Mouse (Mus musculus) cerebellum, postnatal 25 days (tissue): ENCODE measurements around the gene Gchfr.

Experiments used
- DNase-seq, 2 experiments: peaks; one replicate each; pipeline ENCODE4 v3.0.0; 2021; ENCODE audit warnings: mixed read lengths in 2 of 2

Gchfr gene

DNA sequence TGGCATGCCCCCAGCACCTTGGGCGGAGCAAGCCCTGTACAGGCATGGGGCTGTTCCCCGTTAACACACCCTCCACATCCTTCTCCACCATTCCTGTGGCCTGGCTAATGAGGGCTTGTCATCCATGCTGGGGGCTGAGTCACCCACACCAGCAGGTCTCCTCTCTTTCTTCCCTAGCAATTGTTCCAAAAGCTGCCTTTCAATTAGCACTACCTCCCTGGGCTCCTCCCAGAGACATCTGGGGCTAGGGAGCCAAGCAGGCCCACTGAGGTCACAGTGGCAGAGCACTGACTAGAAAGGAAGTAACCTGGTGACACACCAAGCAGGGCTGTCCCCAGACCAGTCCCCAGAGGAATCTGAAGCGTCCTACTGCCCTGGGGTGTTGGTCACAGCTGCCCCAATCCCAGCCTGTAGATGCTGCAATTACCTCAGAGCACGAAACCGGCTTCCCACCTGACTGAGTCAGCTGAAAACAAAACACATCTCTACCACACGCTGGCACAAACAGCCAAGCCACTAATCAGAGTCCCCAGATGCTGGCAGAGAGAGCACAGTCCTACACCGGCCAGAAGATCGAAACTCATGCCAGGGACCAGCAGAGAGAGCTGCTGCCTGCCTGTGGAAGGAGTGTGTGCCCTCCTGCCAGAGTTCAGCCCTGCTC lies 6.5 kb downstream of the Gchfr start, which contains the start of gene Gm14137:
Gene Gm14137 (plus strand): TSS at position 519 of the 661 bp plus-strand sequence.
- no peak for DNase-seq

DNA sequence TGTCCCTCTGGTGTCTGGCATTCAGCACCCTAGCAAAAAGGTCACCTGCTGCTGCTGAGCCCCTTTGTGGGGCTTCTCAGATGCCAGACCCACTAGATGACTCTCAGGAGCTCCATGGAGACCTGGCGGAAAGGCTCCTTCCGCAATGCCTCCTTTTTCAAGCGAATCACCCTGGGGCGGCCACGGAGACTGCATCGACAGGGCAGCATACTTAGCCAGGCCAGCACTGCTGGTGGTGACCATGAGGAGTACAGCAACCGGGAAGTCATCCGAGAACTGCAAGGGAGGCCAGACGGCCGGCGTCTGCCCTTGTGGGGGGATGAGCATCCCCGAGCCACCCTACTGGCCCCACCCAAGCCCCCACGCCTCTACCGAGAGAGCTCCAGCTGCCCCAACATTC lies 7.3 kb downstream of the Gchfr start:
- DNase-seq, result no peak

DNA sequence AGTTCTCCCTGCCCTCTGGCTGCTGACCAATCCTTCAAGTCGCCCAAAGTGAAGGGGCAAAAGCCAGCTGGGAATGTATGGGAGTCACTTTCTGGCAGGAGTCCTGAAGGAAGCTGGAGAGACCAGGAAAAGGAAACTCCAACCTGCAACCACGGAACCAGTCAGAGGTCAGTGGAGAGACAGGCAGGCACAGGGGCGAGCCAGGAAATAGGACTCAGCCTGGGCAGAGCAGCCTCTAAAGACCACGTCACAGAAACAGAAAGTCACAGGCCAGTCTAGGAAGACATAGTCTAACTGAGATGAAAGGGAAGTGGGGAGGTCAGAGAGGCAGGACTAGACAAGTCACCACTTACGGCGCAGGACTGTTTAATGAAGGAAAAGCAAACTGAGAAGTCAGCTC lies 8.0 kb downstream of the Gchfr start:
- DNase-seq, result no peak

DNA sequence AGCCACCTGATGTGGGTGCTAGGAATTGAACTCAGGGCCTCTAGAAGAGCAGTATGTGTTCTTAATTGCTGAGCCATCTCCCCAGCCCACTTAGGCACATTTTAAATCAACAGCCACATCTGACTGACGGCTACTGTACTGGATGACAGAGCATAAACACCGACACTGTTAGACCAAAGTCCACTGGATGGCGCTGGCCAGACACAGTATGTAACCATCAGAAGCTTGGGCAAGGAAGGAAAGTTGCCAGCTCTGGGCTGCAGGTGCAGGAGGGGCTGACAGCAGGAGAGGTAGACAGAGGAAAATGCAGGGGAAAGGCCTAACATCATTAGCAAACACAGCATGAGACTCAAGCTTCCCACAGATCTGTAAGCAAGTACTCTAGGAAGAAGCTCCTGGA lies 9.2 kb downstream of the Gchfr start:
- no peak for DNase-seq

DNA sequence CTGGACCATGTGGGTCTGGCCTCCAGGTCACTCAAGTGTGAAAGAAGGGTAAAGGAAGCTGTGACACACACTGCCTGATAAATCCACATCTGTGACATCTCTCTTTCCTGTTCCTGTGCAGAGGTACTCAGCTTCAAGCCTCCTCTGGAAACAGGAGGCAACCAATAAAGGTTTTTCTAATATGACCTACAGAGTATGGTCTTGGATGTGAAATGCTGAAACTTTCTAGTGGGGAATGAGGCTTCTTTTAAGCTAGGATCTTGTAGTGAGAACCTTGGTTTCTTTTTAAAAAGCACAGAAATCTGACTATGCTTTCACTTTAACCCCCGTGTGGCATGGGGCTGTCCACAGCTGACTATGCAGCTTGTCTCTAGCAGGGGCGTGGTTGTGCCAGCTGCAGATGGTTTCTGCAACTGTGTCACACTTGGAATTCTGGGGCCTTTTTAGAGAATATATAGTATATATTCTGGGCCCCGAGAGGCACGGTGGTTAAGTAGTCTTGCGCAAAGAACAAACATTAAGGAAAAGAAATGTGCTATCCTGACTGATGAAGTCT lies 9.9 kb downstream of the Gchfr start:
- no peak for DNase-seq

DNA sequence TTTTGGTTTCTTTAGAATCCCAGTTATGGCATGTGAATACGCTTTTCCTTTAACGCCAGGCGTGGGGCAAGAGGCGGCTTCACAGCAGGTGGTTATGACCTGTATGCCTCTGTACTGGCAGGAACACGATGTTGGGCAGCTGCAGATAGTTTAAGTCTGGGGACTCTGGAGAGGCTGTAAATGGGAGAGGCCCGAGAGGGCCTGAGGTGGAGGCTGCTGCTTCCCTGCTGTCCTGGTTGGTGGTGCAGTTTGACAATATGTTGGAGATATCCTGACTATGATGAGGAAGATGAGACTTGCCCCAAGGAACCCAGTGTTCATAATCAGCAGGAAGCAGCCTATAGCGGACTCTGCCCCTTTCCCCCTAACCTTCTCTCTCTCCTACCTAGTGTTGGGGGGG lies 15.3 kb downstream of the Gchfr start:
- DNase-seq, result no peak

DNA sequence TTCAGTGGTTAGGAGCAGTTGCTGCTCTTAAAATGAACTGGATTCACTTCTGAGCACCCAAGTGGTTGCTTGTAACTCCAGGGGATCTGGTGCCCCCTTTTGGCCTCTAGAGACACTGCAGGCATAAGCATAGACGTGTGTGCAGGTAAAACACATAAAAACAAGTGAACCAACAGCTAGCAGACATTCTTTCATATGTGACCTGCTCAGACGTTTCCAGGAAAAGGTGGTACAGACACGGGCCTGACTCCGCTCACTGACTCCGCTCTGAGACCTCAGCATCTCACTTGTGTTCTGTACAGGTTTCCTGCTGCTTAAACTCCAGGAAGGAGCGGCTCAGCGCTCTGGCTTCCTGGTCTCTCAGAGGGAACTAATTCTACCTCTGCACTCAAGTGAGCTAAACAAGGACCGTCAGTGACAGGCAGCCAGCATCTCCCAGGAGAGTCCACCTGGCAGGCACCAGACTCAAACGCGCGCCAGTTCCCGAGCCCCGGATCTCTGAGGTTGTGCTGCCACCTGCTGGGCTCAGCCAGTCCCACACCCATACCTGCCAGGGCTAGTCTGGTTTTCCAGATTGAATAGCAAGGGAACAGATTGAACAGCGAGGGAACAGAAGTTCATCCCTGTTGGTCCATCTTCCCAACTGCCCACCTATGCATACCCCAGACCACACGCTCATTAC lies 21.6 kb downstream of the Gchfr start:
- DNase-seq, result peak; percentile 94 to 95

DNA sequence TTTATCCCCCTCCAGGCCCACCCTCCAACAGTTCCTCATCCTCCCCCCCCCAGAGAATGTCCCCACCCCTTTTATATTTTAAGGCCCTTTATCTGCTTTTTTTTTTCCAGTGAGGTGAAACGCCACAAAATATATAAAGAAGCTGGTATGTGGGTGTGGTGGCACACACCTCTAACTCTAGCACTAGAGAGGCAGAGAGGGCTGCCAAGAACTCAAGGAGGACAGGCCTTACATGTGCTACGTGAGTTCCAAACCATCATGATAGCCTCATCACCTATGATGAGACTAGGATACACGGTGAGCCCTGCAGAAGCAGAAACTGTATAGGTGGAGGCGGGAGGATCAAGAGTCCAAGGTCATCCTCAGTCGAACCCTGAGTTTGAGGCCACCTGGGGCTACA lies 23.4 kb downstream of the Gchfr start:
- no peak for DNase-seq

DNA sequence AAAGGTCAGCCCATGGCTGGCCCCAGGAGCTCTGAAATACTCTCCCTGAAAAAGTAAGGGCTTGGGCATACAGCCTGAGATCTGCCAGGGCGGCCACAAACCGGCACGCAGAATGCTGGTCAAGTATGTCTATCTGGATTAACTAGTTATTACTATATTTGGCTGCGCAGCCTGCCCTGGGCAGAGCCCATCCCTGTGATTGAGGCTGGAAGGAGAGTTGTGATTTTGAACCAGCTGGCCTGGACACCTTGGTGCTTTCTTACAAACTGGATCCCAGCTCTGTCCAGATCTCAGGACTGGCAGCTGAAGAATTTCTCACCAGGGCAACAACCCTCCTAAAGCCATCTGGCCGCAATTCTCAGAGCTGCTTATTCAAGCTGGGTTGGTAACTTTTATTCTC lies 26.6 kb downstream of the Gchfr start:
- DNase-seq, result peak; percentile 19 to 28

DNA sequence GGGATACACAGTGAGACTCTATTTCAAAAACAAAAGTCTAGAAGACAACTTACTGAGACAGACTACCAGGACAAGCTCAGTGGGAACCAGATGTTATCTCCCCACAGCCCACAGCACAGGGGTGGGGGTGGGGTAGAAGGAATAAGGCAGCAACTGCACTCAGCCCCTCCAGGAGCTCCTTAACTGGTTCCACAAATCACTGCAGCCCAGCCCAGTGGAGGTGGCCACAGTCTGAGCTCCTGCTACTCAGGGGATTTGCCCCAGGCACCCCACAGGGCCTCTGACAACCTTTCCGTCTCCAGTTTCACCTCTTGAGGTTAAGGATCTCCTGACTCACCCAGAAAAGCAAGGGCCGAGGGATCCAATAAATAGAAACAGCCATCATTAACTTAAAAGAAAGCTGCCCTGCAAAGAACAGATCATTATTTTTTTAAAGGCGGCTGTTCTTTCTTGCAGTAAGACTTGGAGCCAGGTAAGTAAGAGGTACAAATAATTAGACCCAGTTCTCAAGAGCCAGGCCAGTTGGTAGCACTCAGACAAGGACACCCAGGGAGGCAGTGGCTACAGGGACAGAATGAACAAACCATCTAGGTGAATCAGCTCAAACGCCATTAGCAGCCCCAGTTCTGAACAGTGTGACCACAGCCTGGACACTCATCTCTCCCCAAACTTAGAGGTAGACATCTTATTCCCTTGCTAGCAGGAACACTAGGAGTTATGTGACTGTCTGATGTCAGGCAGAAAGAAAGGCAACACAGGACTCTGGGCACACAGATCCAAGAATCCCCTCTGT lies 28.9 kb downstream of the Gchfr start:
- no peak for DNase-seq

DNA sequence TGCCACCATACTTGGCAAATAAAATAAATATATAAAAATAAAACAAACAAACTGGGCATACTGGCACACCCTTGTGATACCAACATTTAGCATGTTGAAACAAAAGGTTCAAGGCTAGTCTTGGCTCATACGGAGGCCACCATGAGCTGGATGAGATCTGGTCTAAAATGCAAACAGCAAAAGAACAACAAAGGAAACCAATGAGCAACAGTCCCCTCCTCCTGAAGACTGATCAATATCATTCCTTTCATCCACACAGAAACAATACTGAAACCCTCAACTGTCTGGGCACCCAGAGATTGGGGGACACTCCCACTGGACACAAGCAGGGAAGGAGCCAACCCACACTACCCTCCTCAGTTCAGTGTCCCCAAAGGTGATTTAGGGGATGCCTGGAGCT lies 29.9 kb downstream of the Gchfr start:
- no peak for DNase-seq

DNA sequence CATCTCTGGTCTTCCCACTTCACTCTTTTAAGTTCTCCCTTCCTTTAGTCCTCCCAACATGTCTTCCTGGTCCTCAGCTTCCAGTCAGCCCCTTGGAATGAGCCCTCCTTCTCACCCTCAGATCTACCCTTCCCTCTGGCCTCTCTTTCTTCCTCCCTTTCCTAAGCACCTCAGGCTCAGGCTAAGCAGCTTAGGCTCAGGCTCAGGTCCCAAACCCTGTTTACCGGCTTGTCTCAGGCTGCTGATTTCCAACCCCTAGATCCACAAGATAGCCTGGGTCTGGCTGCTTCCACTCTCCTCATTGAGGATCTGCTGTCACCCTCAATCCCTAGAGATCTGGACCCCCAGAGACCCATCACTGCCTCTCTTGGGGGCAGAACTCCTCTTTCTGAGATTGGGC lies 30.5 kb downstream of the Gchfr start:
- no peak for DNase-seq

DNA sequence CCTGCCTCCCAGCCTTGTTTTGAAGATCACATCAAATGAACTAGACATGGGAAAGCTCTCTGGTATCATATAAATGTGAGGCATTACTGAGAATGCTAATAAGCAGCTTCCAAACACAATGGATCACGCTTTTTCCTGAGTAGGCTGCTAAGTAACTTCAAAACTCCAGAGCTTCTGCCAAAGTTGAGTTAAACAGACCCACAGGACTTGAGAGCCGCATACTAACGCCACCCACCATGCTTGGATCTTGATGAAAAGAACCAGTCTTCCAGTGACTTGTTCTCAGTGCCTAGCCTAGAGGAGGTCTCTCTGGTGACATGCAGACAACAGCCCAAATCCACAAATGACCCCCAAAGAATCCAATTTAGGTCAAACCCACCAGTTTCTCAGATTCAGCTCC lies 31.4 kb downstream of the Gchfr start:
- no peak for DNase-seq

DNA sequence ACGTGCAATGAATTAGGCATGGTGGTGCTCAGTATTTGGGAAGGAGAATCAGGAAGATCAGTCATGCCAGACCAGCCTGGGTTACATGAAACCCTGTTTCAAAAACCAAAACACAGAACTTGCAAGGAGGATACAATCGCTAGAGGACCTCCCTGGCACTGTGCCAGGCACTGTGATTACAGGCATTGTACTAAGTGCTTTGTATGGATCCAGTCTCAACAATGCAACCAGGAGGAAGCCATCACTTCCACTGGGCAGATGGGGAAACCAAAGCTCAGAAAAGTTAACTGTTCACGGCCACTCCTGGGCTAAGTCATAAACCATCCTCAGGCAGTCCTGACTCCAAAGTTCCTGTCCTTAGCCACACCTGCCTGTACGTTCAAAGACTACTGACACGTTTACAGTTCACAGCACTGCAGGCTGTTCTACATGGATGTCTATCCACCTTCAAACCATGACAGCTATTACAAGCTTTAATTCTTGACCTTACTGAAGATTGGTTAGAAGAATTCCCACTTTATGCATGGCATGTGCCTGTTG lies 35.4 kb downstream of the Gchfr start:
- peak; percentile 22 to 45 for DNase-seq

DNA sequence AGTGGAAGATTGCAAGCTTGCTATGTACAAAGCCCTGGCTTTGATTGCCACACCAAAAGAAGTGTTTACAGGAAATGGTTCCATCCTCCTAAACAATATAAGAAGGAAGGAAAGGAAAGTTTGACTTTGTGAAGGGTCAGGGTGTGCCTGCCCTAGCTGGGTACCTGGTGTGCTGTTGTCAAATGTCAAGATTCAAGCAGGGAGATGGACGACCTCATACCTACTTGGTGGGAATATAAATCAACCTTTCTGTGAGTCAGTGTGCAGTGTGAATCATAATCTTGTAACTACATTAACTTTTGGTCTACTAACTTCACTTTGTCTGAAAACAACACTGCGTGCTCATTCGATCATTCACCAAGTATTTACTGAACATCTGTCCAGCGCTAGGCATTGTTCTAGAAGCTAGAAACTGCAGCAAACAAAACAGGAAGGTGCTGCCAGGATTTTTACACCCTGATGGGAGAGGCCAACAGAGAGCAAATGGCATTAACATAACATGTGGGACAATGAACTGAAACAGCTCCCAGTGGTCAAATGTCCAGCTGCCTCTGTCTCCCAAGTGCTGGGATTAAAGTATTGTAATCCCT lies 36.4 kb downstream of the Gchfr start:
- no peak for DNase-seq

DNA sequence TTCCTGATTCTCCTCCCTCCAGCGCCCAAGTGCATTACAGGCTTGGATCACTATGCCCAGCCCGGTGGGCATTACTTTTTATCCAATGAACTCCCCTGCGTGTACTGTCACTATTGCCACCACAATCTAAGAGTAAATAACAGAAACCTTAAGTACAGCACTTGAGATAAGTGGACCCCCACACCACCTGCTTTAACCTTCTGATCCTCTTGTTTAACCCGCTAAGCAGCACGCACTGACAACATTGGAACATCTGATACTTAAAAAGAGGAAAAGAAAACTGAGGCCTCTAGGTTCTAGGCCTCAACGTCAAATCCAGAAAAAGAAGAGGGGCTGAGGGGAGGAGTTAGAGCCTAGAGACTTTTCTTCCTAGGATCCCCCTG lies 40.4 kb downstream of the Gchfr start:
- DNase-seq, result no peak

DNA sequence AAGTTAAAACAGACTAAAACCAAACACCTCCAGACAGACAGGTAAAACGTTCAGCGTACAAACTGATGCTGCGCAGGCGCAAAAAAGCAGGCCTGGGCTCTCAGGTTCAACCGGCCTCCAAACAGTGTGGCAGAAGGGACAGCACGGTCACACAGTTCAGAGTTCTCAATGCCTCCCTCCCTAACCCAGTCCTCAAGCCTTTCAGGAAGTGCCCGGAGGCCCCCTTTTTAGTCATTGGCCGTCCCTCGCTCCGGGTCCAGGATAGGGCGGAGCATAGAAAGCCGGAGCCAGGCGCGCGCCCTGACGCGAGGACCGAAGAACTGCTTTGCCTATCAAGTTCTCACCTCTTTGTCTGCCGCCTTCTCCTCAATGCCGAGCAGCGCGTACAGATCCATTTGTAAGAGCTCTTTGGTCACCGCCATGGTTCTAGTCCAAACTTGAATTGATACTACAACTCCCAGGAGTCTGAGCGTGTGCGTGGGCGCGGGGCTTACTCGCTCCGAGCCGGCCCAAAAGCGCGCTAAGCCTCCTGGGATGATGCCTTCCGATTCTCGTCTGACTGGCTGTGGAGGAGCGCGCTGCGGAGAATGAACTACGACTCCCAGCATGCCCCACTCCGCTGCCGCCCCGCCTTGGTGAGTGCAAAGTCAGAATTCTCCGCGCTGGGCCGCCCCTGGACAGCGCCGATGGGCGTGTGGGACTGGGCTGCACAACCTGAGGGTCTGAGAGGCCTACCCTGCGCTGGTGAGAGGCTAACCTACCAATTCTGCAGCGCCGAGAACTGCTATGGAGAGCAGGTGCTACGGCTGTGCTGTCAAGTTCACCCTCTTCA lies 41.0 kb downstream of the Gchfr start, which contains the start of the genes Zfyve19 and Dnajc17:
Gene Zfyve19 (plus strand): TSS at position 274 of the 832 bp plus-strand sequence.
Gene Dnajc17 (minus strand): TSS at position 452 of the 832 bp plus-strand sequence.
- peak; percentile 95 to 96 for DNase-seq

DNA sequence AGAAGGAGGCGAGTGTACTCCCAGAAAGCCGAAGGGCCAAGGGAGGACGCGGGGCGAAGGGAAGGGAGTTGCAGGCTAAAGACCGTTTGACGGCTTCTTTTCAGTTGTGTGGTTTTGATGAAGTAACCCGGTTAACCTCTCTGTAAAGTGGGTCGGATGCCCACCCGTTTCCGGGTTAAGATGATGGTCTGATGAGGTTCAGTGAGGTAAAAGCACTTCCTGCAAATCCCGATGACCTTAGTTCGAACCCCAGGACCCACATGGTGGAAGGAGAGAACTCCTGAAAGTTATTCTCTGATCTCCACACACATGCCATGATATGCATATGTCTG lies 41.6 kb downstream of the Gchfr start:
- DNase-seq, result no peak
